Mouse (Mus musculus) cerebellum, adult 9-10 months (tissue): ENCODE data around the gene Scgb1b7.
"Not testable (repeated sequence)": the region's sequence is repeated elsewhere in the genome, so short reads cannot be mapped to it uniquely, and the experiment has no call there.

ENCODE experiments used
- DNase-seq: peaks from one replicate; pipeline ENCODE4 v3.0.0; 2022

Gene Scgb1b7

DNA sequence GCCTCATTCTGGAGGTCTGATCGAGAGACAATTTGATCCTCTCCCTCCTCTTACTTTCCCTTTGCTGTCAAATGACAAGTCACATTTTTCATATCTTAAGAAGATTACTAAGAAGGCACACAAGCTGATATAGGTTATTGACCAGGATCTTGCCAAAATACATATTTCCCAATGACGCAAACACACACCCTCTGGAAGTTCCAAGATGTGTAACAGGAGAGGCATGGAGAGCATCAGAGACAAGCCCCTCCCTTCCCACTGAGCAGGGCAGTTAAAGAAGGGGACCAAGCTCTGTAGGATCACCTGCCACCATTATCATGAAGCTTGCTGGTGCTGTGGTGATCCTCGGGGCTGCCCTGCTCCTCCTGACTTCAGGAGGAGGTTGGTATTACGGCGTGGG lies at the start of gene Scgb1b7:
Gene Scgb1b7 (plus strand): TSS at position 301 of the 400 bp plus-strand sequence.
- DNase-seq, result not testable (repeated sequence)

DNA sequence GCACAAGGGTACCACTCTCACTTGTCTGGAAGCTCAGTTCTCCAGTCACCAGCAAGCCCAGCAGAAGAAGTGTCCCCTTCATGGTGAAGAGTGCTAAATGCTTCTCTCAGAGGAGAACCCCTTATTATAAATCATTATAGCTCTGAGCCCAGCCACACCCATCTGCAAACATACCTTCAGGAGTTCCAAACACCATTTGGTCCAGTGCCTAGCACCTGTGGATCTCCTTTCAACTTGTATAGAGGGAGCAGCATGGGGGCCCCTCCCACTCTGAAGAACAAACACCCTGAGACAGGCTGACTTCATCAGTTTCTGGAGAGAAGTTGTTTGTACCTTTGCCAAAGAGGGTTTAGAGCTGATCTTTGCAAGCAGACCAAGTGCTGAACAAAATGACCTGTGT lies 6.8 kb upstream of the Scgb1b7 start, which contains the start of gene Scgb2b7:
Gene Scgb2b7 (minus strand): TSS at position 101 of the 400 bp plus-strand sequence.
- DNase-seq, result not testable (repeated sequence)
